Mouse (Mus musculus) 3134 (cell line): ENCODE data around the gene Olfr952.

Experiments used
- DNase-seq: peaks from one replicate; pipeline ENCODE4 v3.0.0-alpha.2; 2011; ENCODE audit warnings: low spot score; ENCODE audit not compliant: insufficient read length; ENCODE audit errors: extremely low read depth

Olfr952 gene

DNA sequence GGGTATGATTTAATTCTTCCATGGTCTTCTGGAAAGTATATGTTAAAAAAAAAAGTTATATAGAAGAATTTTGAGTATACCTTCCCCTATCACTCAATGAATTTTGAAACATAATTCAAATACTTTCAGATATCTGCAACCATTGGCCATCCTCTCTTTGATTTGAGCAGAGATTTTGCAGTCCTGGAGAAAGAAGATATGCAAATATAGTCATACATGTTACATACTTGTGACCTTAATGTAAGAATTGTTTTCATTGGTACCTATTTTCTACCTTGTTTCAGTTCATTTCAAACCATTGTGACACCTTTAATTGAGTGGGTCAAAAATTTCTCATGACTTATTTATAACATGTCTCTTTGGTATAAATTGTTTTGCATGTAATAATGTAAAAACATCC lies at the start of gene Olfr952:
TSS of gene Olfr952 (minus strand) at position 101 of the 400 bp plus-strand sequence.
- no peak for DNase-seq

GRCm38 (mm10) chr9:39471844-39472243 lies 44.9 kb upstream of the Olfr952 start, which contains the start of gene Olfr955:
TSS of gene Olfr955 (minus strand) at chr9:39471944.
- DNase-seq, result no peak

DNA sequence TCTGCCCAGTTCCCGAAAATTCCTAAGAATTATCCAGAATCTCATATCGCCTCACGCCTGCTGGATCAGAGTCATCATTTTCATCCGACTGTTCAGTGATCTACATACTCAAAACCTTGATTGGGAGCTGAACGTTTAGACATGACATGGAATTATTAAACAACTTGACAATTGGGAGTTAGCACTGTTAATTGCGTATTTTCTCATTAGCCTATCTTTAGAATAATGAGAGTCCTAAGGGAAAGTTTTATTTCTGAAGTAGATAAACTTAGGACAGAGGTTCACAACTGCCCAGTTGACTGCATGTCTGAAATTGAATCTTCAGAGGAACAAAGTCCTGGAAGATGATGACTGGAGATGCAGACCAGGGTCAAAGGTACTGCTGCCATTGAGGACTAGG lies 29.5 kb upstream of the Olfr952 start, which contains the start of gene Olfr954:
TSS of gene Olfr954 (plus strand) at position 301 of the 400 bp plus-strand sequence.
- DNase-seq, result no peak

- DNase-seq, result no peak
These were observed 39.8 kb downstream of the Olfr952 start, which contains the start of gene Olfr951 for GRCm38 (mm10) chr9:39387110-39387509. TSS of gene Olfr951 (plus strand) at chr9:39387410.
